Mouse (Mus musculus): ENCODE data around the gene Erg28.

The Erg28 gene

DNA sequence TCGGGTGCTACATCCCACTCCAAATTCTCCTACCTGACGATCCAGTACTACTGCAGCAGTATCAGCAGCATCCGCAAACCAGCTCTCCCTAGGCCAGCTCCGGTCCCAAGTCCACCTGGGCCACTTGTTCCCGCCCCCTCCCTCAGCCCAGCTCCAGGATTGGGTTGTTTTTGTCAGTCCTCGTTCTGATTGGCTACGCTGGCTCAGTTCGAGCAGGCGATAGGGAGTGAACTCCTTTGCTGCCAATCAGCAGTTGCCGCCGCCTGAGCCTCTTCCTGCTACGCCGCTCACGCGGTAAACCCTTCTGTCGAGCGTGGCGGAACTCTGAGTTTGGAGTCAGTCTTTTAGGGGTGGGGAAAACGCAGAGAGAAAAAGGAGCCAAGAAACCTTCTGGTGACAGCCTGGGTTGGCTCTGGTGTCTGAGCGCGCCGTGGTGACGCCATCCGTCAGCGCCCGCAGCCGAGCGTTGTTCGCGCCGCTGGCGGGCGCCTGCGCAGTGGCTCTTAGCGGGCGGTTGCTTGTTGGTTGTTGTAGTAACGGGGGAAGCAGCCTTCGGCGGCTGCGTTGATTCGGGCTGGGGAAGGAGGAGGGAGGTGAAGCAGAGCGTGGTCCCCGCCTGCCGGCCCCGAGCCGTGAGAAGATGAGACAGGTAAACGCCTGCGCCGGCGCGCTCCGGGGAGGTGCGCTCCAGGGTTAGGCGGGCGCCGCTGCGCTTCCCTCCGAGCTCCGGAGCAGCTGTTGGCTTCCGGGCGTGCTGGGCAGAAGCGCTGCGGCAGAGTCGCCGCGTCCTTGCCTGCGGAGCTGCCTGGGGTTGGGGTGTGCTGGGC, at the start of gene Erg28, which contains the start of gene Ttll5:
Gene Erg28 (minus strand): TSS at position 113 of the 827 bp plus-strand sequence.
Gene Ttll5 (plus strand): TSS at position 222 of the 827 bp plus-strand sequence.
- DNase-seq (ENCODE audit: extremely low read depth, low read depth, low spot score): peak; percentile 70

DNA sequence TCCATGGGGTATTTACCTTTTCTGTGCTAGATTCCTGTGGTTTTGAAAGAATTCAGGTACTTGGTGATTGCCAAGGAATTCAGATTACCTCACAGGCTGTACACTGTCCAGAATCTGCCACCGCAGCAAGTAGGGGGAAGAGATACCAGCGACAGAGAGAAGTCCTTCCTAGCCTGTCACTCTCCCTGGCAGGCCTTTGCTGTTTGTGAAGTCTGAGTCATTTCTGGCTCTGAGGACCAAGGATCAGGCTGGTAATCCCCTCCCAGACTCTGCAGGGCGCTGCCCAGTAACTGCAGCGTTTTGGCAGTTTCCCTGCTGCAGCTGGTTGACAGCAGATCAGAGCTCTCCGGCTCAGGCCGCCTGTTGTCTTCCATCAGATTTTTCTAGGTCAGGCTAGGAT, 45.1 kb upstream of the Erg28 start:
- peak; percentile 19 for DNase-seq (ENCODE audit: extremely low read depth, low read depth, low spot score)

DNA sequence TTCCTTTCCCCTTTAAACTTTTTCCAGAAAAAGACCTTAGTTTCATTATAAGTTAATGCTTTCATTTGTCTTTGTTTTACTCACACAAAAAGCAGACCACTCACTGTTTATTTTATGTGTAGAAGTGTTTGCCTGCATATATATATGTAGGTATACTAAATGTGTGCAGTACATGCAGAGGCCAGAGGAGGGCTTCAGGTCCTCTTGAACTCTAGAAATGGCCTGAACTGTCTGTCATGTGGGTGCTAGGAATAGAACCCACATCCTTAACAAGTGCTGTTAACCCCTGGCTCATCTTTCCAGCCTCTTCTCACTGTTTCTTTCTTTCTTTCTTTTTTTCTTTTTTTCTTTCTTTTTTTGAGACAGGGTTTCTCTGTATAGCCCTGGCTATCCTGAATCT, 42.8 kb upstream of the Erg28 start:
- DNase-seq (ENCODE audit: extremely low read depth, low read depth, low spot score): no peak

DNA sequence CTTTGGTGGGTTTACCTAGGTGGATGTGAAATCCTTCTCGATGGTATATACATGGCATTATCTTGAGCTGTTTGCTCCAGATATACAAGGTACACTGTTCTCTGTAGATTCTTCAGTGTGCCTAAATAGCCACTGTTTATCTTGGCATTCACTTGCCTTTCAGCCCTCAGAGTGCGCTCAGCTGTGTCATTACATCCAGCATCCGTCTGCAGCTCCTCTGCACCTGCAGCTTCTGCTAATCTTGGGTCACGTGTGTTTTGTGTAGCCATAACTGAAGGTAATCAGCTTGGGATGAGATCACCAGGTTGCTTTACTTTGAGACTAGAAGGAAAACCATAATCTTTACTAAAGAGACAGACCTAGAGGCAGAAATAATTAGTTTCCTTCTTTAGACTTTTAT, 42.3 kb upstream of the Erg28 start:
- DNase-seq (ENCODE audit: extremely low read depth, low read depth, low spot score): no peak

DNA sequence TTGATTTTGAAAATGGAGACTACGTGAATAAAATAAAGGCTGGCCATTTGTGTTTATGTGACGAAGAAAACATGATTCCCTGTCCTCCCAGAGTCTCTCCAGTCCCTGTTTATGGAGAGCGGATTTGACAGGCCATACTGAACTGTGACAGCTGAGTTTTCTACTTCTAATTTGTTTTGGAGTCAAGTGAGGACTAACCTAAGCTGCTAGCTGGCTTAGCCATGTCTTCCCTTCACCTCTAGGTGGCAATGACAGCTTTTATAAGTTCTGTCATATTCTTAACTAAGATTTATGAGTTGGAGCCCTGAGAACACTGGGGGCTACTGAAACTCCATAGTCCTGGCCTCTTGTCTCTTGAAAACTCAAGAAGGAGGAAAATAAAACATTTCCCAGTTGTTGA, 41.2 kb upstream of the Erg28 start:
- no peak for DNase-seq (ENCODE audit: extremely low read depth, low read depth, low spot score)

DNA sequence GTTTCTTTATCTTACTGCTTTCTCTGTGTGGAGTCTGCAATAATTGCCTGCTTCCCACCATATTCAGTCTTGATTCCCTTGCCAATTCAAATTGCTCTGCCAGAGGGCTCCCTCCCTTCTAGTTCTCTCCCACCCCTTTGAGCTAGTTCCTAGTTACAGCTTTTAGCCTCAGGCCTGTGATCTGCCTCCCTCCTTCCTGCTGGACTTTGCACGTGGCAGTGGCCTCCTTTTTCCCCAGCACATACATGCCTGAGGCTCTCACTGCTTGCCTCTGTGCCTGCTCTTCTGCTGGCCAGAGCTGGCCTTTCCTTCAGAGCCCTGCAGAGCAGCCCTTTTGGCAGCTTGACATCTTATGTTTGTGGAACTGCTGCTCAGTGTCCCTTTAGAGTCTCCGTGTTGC, 38.2 kb upstream of the Erg28 start:
- DNase-seq (ENCODE audit: extremely low read depth, low read depth, low spot score): no peak

DNA sequence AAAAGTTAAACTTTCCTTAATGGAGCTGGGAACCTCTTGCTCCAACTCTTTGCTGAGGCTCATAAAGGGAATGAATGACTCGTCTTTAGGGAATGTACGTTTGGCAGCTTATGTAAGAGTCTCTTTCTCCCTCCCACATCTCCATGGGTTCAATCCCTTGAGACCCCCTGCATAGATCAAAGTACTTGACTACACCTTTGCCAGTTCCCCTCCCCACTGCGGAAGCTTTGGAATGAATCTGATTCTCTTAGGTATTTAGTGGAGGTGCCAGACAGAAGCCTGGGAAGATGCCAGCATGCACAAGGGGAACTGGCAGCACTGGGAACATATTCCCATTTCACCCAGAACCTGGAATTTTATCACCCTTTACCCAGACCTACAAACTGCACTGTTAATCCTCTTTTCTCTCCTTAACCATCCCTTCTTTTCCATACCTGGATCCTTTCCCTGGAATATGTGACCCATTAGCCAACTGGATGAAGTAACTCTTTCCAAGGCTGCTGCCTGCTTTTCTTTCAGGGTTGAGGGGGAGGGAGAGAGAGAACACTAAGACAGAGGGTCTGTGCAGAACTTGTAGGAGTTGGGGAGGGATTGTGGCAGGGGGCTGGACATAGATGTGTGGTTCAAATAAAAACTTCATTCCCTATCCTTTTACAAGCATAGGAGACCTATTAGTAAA, 35.3 kb upstream of the Erg28 start:
- no peak for DNase-seq (ENCODE audit: extremely low read depth, low read depth, low spot score)

DNA sequence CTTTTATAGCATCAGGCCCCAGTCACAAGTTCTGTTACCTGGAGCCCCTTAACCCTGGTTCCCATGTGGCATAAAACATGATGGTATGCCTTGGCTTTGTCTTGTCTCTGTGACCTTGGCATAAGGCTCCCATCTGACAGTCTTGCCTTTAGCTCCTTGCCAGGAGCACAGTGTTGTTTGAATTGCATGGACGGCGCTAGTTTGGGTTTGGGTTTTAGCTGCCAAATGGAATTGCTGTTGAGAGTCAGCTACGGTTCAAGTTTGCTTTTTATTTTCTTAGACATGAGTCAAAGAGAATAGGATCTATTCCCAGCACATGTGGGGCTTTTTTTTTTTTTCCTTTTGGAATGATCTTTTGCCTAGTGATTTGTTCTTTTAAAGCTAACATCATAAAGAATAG, 34.8 kb upstream of the Erg28 start:
- DNase-seq (ENCODE audit: extremely low read depth, low read depth, low spot score): no peak

DNA sequence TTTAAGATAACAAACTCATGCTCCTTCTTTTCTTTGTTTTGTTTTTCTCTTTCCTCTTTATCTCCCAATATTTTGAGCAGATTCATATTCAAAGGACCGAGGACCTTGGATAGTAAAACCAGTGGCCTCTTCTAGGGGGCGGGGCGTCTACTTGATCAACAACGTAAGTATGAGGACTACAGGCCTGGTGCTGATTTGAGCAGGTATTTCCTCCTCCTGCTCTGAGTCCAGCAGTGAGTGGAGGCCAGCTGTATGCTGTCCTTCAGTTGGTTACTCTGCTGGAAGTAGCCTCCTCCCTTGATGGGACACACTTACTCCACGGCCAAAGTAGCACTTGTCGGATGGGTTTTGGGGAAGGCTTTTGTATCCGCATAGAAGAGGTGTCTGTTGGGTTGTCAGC, 33.0 kb upstream of the Erg28 start:
- no peak for DNase-seq (ENCODE audit: extremely low read depth, low read depth, low spot score)

DNA sequence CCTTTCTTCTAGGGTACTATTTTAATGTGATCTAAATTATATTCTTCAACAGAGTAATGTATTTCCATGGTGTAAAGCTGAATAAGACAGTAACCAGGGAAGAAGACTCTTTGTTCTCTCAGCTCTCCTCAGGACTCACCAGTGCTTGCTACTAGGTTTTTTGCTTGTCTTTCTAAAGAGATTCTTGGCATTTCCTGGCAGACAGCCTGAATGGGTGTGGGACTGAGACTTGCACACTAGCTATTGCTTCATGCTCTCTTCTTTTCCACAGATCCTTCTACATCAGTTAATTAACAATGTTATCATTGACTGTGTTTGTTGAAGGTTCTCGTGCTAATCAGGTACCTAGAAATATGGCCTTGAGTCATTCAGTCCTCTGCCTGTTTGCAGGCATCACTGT, 29.9 kb upstream of the Erg28 start:
- no peak for DNase-seq (ENCODE audit: extremely low read depth, low read depth, low spot score)

DNA sequence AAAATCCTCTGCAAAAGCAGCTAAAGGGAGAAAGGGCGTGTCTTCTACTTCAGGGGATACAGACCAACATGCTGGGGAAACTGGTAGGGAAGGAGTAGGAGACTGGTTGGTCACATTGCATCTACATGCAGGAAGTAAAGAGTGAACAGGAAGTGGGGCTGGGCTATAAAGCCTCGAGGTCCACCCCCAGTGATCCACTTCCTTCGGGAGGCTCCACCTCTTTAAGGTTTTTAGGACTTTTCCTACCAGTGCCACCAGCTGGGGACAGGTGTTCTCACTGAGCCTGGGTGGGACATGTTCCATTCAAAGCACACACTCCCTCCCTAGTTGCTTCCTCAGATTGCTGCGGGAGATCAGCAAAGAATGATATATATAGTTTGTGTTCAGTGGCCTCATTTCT, 29.5 kb upstream of the Erg28 start:
- DNase-seq (ENCODE audit: extremely low read depth, low read depth, low spot score): no peak

DNA sequence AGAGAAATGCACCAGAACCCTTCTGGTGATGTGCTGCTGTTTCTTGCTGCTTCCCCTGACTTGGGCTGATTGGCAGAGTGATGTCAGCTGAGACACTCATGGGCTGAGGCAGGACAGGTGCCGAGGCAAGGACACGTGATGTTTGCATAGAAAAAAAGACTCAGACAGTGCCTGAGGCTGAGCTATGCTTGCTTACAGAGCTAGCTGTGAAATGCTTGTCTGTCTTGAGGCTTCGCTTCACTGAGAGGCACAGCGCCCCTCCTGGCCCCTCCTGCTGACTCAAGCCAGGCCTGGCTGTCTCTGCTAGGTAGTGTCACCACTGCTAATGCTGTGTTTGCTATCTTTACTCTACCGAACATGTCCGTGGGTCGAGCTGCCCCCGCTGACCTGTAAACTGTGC, 26.3 kb upstream of the Erg28 start:
- DNase-seq (ENCODE audit: extremely low read depth, low read depth, low spot score): no peak

DNA sequence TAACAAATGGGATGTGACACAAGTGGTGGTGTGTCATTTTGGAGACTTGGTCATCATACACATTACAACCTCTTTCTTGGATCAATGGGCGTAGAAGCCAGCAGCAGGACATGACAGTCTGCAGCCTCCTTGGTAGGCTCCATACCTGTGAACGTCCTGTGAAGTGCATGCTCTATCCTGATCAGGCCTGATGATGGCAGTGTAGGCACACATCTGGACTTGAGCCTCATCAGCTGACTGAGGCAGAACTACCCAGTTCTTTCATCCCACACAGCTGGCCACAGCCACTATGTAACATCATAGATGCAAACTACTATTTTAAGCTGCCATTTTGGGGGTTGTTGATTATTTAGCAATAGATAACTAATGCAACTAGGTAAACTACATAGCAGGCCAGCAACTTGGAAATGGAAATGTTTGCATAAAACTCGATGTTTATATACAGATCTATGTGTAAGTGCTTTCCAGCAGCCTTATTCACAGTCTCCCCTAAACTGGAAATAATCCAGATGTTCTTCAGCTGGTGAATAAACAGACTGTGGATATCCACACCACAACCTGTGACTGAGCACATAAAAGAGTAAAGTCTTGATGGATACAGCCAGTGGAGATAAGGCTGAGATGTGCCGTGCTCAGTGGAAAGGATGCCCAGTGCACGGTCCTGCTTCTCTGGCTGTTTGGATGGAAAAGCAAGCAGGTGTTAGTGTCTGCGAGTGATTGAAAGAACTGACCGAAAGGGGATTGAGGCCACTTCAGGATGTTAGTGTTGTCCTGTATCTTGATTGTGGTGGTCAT, 24.0 kb upstream of the Erg28 start:
- DNase-seq (ENCODE audit: extremely low read depth, low read depth, low spot score): no peak

DNA sequence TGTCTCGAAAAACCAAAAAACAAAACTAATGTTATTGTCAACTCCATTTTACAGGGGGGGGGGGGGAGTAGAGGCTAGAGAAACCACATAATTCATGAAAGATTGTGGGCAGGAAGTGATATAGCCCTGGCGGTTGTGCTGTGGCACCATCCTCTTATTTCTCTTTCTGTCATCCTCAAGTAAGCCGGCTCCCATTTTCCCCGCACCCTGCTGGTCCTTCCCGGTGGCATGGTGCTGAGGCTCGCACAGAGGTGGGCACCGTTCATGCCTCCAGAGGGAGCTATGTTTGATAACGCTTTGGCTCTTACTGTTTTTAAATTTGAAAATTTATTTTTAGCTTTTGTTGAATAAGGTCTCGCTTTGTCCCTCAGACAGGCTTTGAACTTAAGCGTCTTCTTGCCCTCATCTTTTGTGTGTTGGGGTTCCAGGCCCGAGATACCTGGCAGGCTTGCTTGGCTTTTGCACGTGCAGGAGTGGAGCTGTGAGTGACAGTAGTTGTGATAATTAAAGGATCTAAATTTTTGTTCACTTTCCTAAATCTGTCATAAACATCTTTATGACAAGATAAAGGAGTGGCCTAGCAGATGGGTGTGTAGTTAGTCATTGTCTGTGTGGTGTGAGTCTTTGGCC, 15.1 kb upstream of the Erg28 start:
- no peak for DNase-seq (ENCODE audit: extremely low read depth, low read depth, low spot score)

DNA sequence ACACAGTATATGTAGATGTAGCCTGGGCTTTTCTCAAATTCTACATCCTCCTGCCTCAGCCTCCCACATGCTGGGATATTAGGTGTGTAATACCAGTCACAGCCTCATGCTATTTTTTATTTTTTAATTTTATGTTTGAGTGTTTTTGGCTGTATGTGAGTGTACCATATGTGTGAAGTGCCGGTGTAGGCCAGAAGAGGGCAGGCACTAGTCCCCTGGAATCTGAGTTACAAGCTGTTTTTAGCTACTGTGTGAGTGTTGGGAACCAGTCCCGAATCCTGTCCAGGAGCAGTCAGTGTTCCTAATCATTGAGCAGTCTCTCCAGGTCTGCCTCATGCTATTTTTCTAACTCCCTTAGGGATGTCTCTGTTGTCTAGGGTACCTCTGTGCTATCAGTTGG, 13.4 kb upstream of the Erg28 start:
- DNase-seq (ENCODE audit: extremely low read depth, low read depth, low spot score): no peak

DNA sequence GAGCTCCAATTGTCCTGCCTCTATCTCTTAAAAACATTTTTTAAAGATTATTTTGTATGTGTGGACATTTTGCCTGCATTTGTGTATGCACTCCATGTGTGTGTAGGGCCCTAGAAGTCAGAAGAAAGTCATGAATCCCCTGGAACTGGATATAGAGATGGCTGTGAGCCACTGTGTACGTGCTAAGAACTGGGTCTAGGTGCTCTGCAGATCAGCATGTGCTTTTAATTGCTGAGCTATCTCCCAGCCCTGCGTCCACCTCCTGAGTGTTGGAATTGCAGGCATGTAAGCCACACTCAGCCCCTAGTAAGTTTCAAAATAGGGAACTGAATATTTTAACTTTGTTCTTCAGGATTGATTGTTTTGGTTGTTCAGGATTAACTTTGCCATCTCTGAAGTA, 10.2 kb upstream of the Erg28 start:
- no peak for DNase-seq (ENCODE audit: extremely low read depth, low read depth, low spot score)

DNA sequence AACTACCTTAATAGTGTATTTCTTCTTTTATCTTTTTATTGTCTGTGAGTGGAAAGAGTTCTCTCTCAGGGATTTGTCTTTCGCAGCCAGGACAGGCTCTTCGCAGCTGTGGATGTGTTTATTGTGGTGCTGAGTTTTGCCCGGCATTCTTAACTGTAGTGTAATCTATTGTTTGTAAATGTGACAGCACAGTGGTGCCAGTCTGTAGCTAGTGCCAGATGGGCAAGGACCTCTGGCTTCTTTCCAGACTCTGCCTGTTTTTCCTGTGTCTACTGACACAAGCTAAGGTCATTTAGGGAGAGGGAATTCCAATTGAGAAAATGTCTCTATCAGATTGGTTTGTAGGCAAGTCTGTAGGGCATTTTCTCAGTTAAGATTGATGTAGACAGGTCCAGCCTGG, 6.3 kb upstream of the Erg28 start:
- no peak for DNase-seq (ENCODE audit: extremely low read depth, low read depth, low spot score)

DNA sequence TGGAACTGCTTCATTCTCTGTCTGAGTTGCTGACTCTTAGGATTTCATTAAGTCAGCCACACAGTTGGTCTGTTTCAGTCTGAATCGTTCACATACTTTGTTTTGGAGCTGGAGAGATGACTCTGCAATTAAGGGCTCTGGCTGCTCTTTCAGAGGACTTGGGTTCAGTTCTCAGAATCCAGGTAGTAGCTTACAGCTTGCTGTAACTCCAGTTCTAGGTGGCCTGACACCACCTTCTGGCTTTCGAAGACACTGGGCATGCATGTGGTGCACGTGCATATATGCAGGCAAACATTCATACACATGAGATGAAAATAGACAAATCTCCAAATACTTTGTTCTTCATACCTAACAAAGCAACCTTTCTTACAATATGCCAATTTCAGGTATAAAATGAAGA, 5.5 kb upstream of the Erg28 start:
- DNase-seq (ENCODE audit: extremely low read depth, low read depth, low spot score): no peak

DNA sequence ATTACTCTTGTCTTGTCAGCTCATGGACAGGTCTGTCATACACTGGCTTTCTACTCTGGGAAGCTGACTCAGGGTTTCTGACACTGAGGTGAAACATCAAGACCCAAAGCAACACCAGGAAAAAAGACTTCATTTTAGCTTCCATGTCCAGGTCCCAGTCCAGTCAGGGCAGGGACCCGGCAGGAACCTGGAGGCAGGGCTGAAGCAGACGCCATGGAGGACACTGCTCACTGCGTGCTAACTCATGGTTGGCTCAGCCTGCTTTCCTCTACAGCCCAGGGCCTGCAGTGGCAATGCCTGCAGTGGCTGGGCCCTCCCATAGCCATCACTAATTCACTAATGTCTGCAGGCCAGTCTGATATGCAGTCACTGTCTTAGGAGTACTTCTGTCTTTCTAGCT, 4.5 kb upstream of the Erg28 start:
- no peak for DNase-seq (ENCODE audit: extremely low read depth, low read depth, low spot score)

DNA sequence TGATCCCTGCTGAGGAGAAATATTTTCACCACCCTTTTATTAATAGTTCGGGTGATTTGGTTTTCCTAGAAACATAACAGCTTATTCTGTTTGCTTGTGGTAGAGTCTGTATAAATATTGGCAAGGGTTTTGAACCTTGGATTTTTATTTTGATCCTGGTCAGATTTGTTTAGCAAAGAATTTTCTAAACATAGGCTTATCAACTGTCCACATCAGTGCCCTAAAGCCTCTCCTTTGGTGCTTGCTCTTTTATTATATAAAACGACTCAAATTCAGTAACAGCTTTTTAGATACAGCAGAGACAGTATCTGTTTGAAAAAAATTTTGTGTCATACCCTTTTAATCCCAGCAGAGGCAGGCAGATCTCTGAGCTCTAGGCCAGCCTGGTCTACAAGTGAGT, 1.5 kb upstream of the Erg28 start:
- no peak for DNase-seq (ENCODE audit: extremely low read depth, low read depth, low spot score)

DNA sequence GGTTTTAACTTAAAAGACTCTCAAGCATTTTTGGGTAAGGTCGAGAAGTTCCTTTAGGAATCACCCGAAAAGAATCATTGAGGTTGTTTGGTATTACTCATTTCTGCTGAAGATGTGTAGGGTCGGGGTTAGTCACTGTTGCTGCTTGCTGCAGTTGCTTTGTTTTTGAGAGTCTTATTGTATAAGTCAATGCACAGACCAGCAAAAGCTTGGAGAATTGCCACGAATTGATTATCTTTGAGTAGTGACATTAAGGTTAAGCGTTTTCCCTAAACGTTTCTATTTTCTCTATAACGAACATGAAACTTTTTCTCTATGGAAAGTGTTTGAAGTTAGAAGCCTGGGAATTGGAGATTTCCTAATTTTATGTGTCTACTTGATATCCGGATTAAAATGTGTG, 1.0 kb upstream of the Erg28 start:
- DNase-seq (ENCODE audit: extremely low read depth, low read depth, low spot score): no peak

Data from fat pad, adult 2 months (tissue).